Comparison of ENCODE assay signal across 8 mouse cellular contexts in the genomic region with DNA sequence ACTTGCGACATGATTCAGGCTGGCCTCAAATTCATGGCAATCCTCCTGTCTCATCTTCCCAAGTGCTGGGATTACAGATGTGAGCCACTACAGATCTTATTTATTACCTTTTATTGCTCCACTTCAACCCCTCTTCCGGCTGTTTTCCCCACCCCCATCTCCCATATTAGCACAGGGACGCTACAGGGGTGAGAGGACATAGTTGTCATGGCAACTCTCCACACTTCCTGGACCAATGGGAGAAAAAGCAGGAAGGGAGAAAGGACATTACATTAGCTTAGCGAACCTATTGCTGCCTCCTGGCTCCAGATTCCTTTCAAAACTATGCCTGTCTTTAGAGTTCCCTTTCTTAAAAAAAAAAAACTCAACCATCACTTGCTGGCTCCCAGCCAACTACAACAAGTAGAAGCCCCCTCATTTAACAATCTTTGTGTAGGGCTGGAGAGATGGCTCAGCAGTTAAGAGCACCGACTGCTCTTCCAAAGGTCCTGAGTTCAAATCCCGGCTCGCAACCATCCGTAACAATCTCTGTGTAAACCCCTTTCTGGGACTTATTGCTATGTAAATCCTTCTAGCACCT. TPM values are rescaled to one million over a fixed set of nuclear protein-coding genes. Genes with fewer than 3 reads are reported as not detected.
DNase-seq lines count a peak whose midpoint lies in the region; ATAC-seq and TF ChIP-seq lines count a peak whose summit lies in the region.

No protein-coding gene starts in this region.

- H3K27me3 ChIP-seq in lung, embryonic 16.5 days (ENCODE audit: control insufficient read depth, insufficient read depth, low read depth, low read length): no peaks in the 10 kb centered on the region
- H3K27me3 ChIP-seq in embryonic facial prominence, embryonic 15.5 days: peaks cover 6% of the 10 kb centered on the region
- peaks cover 58% of the 10 kb centered on the region for H3K27me3 ChIP-seq in limb, embryonic 12.5 days
- H3K27me3 ChIP-seq in stomach, embryonic 14.5 days (ENCODE audit: control insufficient read depth, insufficient read depth, low read length): no peaks in the 10 kb centered on the region

- no peak overlapping the region for H3K9ac ChIP-seq in lung, embryonic 16.5 days (ENCODE audit: low read length)
- H3K9ac ChIP-seq in embryonic facial prominence, embryonic 15.5 days: no peak overlapping the region
- H3K9ac ChIP-seq in limb, embryonic 12.5 days (replicated peaks): no peak overlapping the region
- no peak overlapping the region for H3K9ac ChIP-seq in stomach, embryonic 14.5 days (replicated peaks; ENCODE audit: low read depth, low read length)

- WGBS in lung, embryonic 16.5 days: 10% methylated on average over 8 of the region's 8 CpGs
- 16% methylated on average over 8 of the region's 8 CpGs for WGBS in lung, adult 2 months
- 20% methylated on average over 8 of the region's 8 CpGs for WGBS in embryonic facial prominence, embryonic 15.5 days
- 15% methylated on average over 8 of the region's 8 CpGs for WGBS in limb, embryonic 12.5 days
- 17% methylated on average over 8 of the region's 8 CpGs for WGBS in stomach, embryonic 14.5 days

- peak overlapping the region; percentile 56 for H3K4me2 ChIP-seq in lung, embryonic 16.5 days (ENCODE audit: low read depth, low read length)
- peak overlapping the region; percentile 40 for H3K4me2 ChIP-seq in embryonic facial prominence, embryonic 15.5 days (replicated peaks)
- H3K4me2 ChIP-seq in limb, embryonic 12.5 days: peak overlapping the region; percentile 47
- H3K4me2 ChIP-seq in stomach, embryonic 14.5 days (replicated peaks; ENCODE audit: low read depth, low read length): peak overlapping the region; percentile 37

- no peaks in the 10 kb centered on the region for H3K9me3 ChIP-seq in lung, embryonic 16.5 days (ENCODE audit: control insufficient read depth, low read length)
- no peaks in the 10 kb centered on the region for H3K9me3 ChIP-seq in embryonic facial prominence, embryonic 15.5 days (replicated peaks)
- no peaks in the 10 kb centered on the region for H3K9me3 ChIP-seq in limb, embryonic 12.5 days
- H3K9me3 ChIP-seq in stomach, embryonic 14.5 days (ENCODE audit: control insufficient read depth, low read depth, low read length): no peaks in the 10 kb centered on the region

- no peak for TF ChIP-seq POLR2A in lung, adult 2 months (IDR thresholded peaks at IDR 0.05; ENCODE audit: borderline replicate concordance, extremely low read depth, low read depth, low read length)

- ATAC-seq in lung, embryonic 16.5 days (ENCODE audit: low read depth): no peak
- ATAC-seq in embryonic facial prominence, embryonic 15.5 days (ENCODE audit: insufficient number of reproducible peaks, low FRiP score, low TSS enrichment, low read depth): no peak
- no peak for ATAC-seq in limb, embryonic 12.5 days (ENCODE audit: insufficient number of reproducible peaks, insufficient read depth, low FRiP score, low TSS enrichment, low read depth)
- ATAC-seq in stomach, embryonic 14.5 days (ENCODE audit: insufficient number of reproducible peaks, insufficient read depth, low FRiP score, low read depth): no peak
- no peak for ATAC-seq in frontal cortex, adult (ENCODE audit: low TSS enrichment)

- H3K27ac ChIP-seq in lung, embryonic 16.5 days (ENCODE audit: low read length): no peak overlapping the region
- no peak overlapping the region for H3K27ac ChIP-seq in embryonic facial prominence, embryonic 15.5 days (replicated peaks)
- H3K27ac ChIP-seq in limb, embryonic 12.5 days: no peak overlapping the region
- H3K27ac ChIP-seq in stomach, embryonic 14.5 days (ENCODE audit: low read length): no peak overlapping the region

- peaks cover 36% of the 10 kb centered on the region for H3K4me1 ChIP-seq in lung, embryonic 16.5 days (replicated peaks; ENCODE audit: control insufficient read depth, insufficient read depth, low read length)
- peaks cover 10% of the 10 kb centered on the region for H3K4me1 ChIP-seq in lung, adult 2 months (ENCODE audit: control insufficient read depth, insufficient read depth, low read length)
- H3K4me1 ChIP-seq in embryonic facial prominence, embryonic 15.5 days: peaks cover 44% of the 10 kb centered on the region
- peaks cover 36% of the 10 kb centered on the region for H3K4me1 ChIP-seq in limb, embryonic 12.5 days (replicated peaks)
- peaks cover 27% of the 10 kb centered on the region for H3K4me1 ChIP-seq in stomach, embryonic 14.5 days (ENCODE audit: control insufficient read depth, insufficient read depth, low read length)

- TF ChIP-seq CTCF in lung, adult 2 months (IDR thresholded peaks at IDR 0.05; ENCODE audit: insufficient read depth, low read length): no peak

- no peaks in the 10 kb centered on the region for H3K36me3 ChIP-seq in lung, embryonic 16.5 days (ENCODE audit: control insufficient read depth, insufficient read depth, low read length)
- no peaks in the 10 kb centered on the region for H3K36me3 ChIP-seq in embryonic facial prominence, embryonic 15.5 days
- 0 out of 2 replicates have a peak, but pooled peaks cover 3% of the 10 kb centered on the region for H3K36me3 ChIP-seq in limb, embryonic 12.5 days
- H3K36me3 ChIP-seq in stomach, embryonic 14.5 days (ENCODE audit: control insufficient read depth, insufficient read depth, low read length): no peaks in the 10 kb centered on the region

- DNase-seq in lung, adult 2 months: no peak
- no peak for DNase-seq in spleen, adult 18-20 months
- no peak for DNase-seq in gastrocnemius, postnatal 10 days

- peak overlapping the region; percentile 35 for H3K4me3 ChIP-seq in lung, embryonic 16.5 days (ENCODE audit: low read length)
- no peak overlapping the region for H3K4me3 ChIP-seq in lung, adult 2 months (replicated peaks; ENCODE audit: extremely low read depth, low read depth, low read length)
- no peak overlapping the region for H3K4me3 ChIP-seq in embryonic facial prominence, embryonic 15.5 days (replicated peaks)
- H3K4me3 ChIP-seq in limb, embryonic 12.5 days (replicated peaks): no peak overlapping the region; the same call in 1 of the 2 replicates
- no peak overlapping the region for H3K4me3 ChIP-seq in stomach, embryonic 14.5 days (ENCODE audit: low read depth, low read length)

RNA-seq across cellular contexts. Expression of a gene that starts 3.1 kb away (rescaled TPM):
- 1.7 and 1.9 TPM in 2 replicates for polyA plus RNA-seq in lung, embryonic 16.5 days (2015; fragmentation: Nextera tagmentation; extraction: Ambion mirVana)
- polyA plus RNA-seq in lung, adult 2 months (2012; rRNA removed): 1.1 and 1.4 TPM in 2 replicates
- polyA plus RNA-seq in embryonic facial prominence, embryonic 15.5 days (2015; fragmentation: Nextera tagmentation; extraction: Ambion mirVana): 2.1 and 2.5 TPM in 2 replicates
- 0.40 and 0.51 TPM in 2 replicates for polyA plus RNA-seq in limb, embryonic 12.5 days (2016; fragmentation: Nextera tagmentation; extraction: Ambion mirVana)
- 1.8 TPM in 2 replicates for polyA plus RNA-seq in stomach, embryonic 14.5 days (2014; fragmentation: Nextera tagmentation; extraction: Ambion mirVana)
- total RNA-seq in gastrocnemius, postnatal 10 days (2021): under 1 TPM; 0.40 to 0.79 TPM

RNA-seq across cellular contexts. Expression of a gene that starts 29.1 kb away (rescaled TPM):
- polyA plus RNA-seq in lung, embryonic 16.5 days (2015; fragmentation: Nextera tagmentation; extraction: Ambion mirVana): 47.0 and 48.5 TPM in 2 replicates
- 18.5 and 35.6 TPM in 2 replicates for polyA plus RNA-seq in lung, adult 2 months (2012; rRNA removed)
- 53.0 and 55.9 TPM in 2 replicates for polyA plus RNA-seq in embryonic facial prominence, embryonic 15.5 days (2015; fragmentation: Nextera tagmentation; extraction: Ambion mirVana)
- 84.2 and 87.9 TPM in 2 replicates for polyA plus RNA-seq in limb, embryonic 12.5 days (2016; fragmentation: Nextera tagmentation; extraction: Ambion mirVana)
- 74.4 and 74.8 TPM in 2 replicates for polyA plus RNA-seq in stomach, embryonic 14.5 days (2014; fragmentation: Nextera tagmentation; extraction: Ambion mirVana)
- total RNA-seq in gastrocnemius, postnatal 10 days (2021): 10 to 100 TPM; 36.0 to 44.4 TPM
